Mouse (Mus musculus) MEL (cell line): ENCODE measurements around the gene AU040320. TPM values are rescaled to one million over a fixed set of nuclear protein-coding genes. Genes with fewer than 3 reads are reported as not detected.

Experiments
- DNase-seq: peaks from one replicate; pipeline ENCODE4 v3.0.0; 2011; ENCODE audit warnings: low read depth, low spot score
- H3K27ac ChIP-seq: 2 replicates; pipeline ENCODE4 v1.5.1; 2012; ENCODE audit warnings: low read depth, mild to moderate bottlenecking, control low read depth, low read length, moderate library complexity; ENCODE audit not compliant: control insufficient read depth
- H3K27me3 ChIP-seq, 2 experiments: fragments of 150-350 bp in 1 of 2; sonication (generic) in 1 of 2; 2 replicates each; pipeline ENCODE4 v1.6.1; 2012; ENCODE audit warnings: low read length in 2 of 2, mild to moderate bottlenecking in 2 of 2, improper control_type of control experiment in 1 of 2, moderate library complexity in 1 of 2; ENCODE audit not compliant: insufficient read depth in 2 of 2, control insufficient read depth in 1 of 2
- H3K36me3 ChIP-seq, 2 experiments: 2 replicates each; pipeline ENCODE4 v1.6.1; 2012 to 2014; ENCODE audit warnings: low read length in 2 of 2, improper control_type of control experiment in 1 of 2, inconsistent platforms in 1 of 2, mild to moderate bottlenecking in 1 of 2; ENCODE audit not compliant: insufficient read depth in 2 of 2, control insufficient read depth in 1 of 2
- H3K4me1 ChIP-seq, 2 experiments: fragments of 150-350 bp in 1 of 2; sonication (generic) in 1 of 2; 2 replicates each; pipeline ENCODE4 v1.6.1; 2012; ENCODE audit warnings: low read length in 2 of 2, improper control_type of control experiment in 1 of 2, mild to moderate bottlenecking in 1 of 2; ENCODE audit not compliant: insufficient read depth in 2 of 2, control insufficient read depth in 1 of 2
- H3K4me3 ChIP-seq, 2 experiments: fragments of 150-350 bp in 1 of 2; sonication (generic) in 1 of 2; 2 replicates each; pipeline ENCODE4 v1.5.1; 2012; ENCODE audit warnings: low read depth in 2 of 2, low read length in 2 of 2, mild to moderate bottlenecking in 2 of 2, moderate library complexity in 2 of 2, control low read depth in 1 of 2, improper control_type of control experiment in 1 of 2; ENCODE audit not compliant: control insufficient read depth in 1 of 2, insufficient read depth in 1 of 2
- H3K79me2 ChIP-seq: 2 replicates; pipeline ENCODE4 v1.6.1; 2012; ENCODE audit warnings: mild to moderate bottlenecking, low read length, moderate library complexity; ENCODE audit not compliant: control insufficient read depth, poor library complexity, insufficient read depth
- H3K9ac ChIP-seq: 2 replicates; pipeline ENCODE4 v1.6.1; 2012; ENCODE audit warnings: low read depth, mild to moderate bottlenecking, control low read depth, low read length, moderate library complexity; ENCODE audit not compliant: control insufficient read depth, poor library complexity, severe bottlenecking
- H3K9me3 ChIP-seq: fragments of 150-350 bp; sonication (generic); replicated peaks from 2 replicates; pipeline ENCODE4 v1.6.1; 2012; ENCODE audit warnings: mild to moderate bottlenecking, low read length, improper control_type of control experiment, moderate library complexity; ENCODE audit not compliant: insufficient read depth
- BHLHE40 ChIP-seq: IDR thresholded peaks from 2 replicates; pipeline ENCODE4 v1.6.1; 2012; ENCODE audit warnings: low read depth, mild to moderate bottlenecking, inconsistent platforms, low read length, improper control_type of control experiment, borderline replicate concordance
- CHD2 ChIP-seq: IDR thresholded peaks from 2 replicates; pipeline ENCODE4 v1.6.1; 2011; ENCODE audit warnings: low read length, improper control_type of control experiment
- CTCF ChIP-seq, 3 experiments: IDR thresholded peaks in 2 of 3; conservative IDR thresholded peaks in 1 of 3; 2 replicates each; pipeline ENCODE4 v1.5.1; 2011 to 2012; ENCODE audit warnings: low read length in 3 of 3, low read depth in 2 of 3, mild to moderate bottlenecking in 2 of 3, improper control_type of control experiment in 1 of 3, inconsistent platforms in 1 of 3, mixed read lengths in 1 of 3, moderate library complexity in 1 of 3; ENCODE audit not compliant: control insufficient read depth in 1 of 3, insufficient read depth in 1 of 3, poor library complexity in 1 of 3, severe bottlenecking in 1 of 3
- E2F4 ChIP-seq: IDR thresholded peaks from 2 replicates; pipeline ENCODE4 v1.6.1; 2011; ENCODE audit warnings: low read depth, low read length, improper control_type of control experiment, borderline replicate concordance
- ELF1 ChIP-seq: IDR thresholded peaks from 2 replicates; pipeline ENCODE4 v1.6.1; 2014; ENCODE audit warnings: low read depth, mild to moderate bottlenecking, inconsistent platforms, low read length, improper control_type of control experiment, moderate library complexity
- ETS1 ChIP-seq: IDR thresholded peaks from 2 replicates; pipeline ENCODE4 v1.6.1; 2012; ENCODE audit warnings: low read depth, mild to moderate bottlenecking, inconsistent platforms, low read length, improper control_type of control experiment, moderate library complexity
- GABPA ChIP-seq: IDR thresholded peaks from 2 replicates; pipeline ENCODE4 v1.6.1; 2012; ENCODE audit warnings: low read depth, mild to moderate bottlenecking, inconsistent platforms, low read length, improper control_type of control experiment, moderate library complexity
- HCFC1 ChIP-seq: IDR thresholded peaks from 2 replicates; pipeline ENCODE4 v1.6.1; 2012; ENCODE audit warnings: low read depth, mild to moderate bottlenecking, inconsistent platforms, low read length, improper control_type of control experiment, moderate library complexity
- JUND ChIP-seq: IDR thresholded peaks from 2 replicates; pipeline ENCODE4 v1.6.1; 2011; ENCODE audit warnings: low read depth, mild to moderate bottlenecking, improper control_type of control experiment, low read length
- KAT2A ChIP-seq: conservative IDR thresholded peaks from 2 replicates; pipeline ENCODE4 v1.6.1; 2012; ENCODE audit warnings: low read depth, low read length, improper control_type of control experiment, inconsistent platforms
- MAFK ChIP-seq: IDR thresholded peaks from 2 replicates; pipeline ENCODE4 v1.6.1; 2011; ENCODE audit warnings: low read depth, mild to moderate bottlenecking, low read length, improper control_type of control experiment, borderline replicate concordance
- MAZ ChIP-seq: IDR thresholded peaks from 2 replicates; pipeline ENCODE4 v1.6.1; 2012; ENCODE audit warnings: low read depth, mild to moderate bottlenecking, inconsistent platforms, low read length, improper control_type of control experiment
- MEF2A ChIP-seq: IDR thresholded peaks from 2 replicates; pipeline ENCODE4 v1.6.1; 2014; ENCODE audit warnings: low read depth, mild to moderate bottlenecking, inconsistent platforms, low read length, improper control_type of control experiment; ENCODE audit not compliant: poor library complexity, insufficient replicate concordance, severe bottlenecking; ENCODE audit errors: extremely low read depth
- MXI1 ChIP-seq: IDR thresholded peaks from 2 replicates; pipeline ENCODE4 v1.6.1; 2011; ENCODE audit warnings: mild to moderate bottlenecking, low read depth, low read length, improper control_type of control experiment
- MYB ChIP-seq: IDR thresholded peaks from 2 replicates; pipeline ENCODE4 v1.6.1; 2011; ENCODE audit warnings: mild to moderate bottlenecking, low read depth, low read length, improper control_type of control experiment
- NELFE ChIP-seq: IDR thresholded peaks from 2 replicates; pipeline ENCODE4 v1.6.1; 2011; ENCODE audit warnings: low read depth, low read length, improper control_type of control experiment
- NRF1 ChIP-seq: IDR thresholded peaks from 2 replicates; pipeline ENCODE4 v1.6.1; 2014; ENCODE audit warnings: low read depth, mild to moderate bottlenecking, inconsistent platforms, low read length, improper control_type of control experiment, moderate library complexity; ENCODE audit not compliant: poor library complexity, insufficient read depth, severe bottlenecking
- POLR2A ChIP-seq, 2 experiments: IDR thresholded peaks; 2 replicates each; pipeline ENCODE4 v1.6.1; 2011 to 2012; ENCODE audit warnings: low read length in 2 of 2, mild to moderate bottlenecking in 2 of 2, control low read depth in 1 of 2, improper control_type of control experiment in 1 of 2, low read depth in 1 of 2, moderate library complexity in 1 of 2; ENCODE audit not compliant: control insufficient read depth in 1 of 2, insufficient read depth in 1 of 2, poor library complexity in 1 of 2
- POLR2AphosphoS2 ChIP-seq: IDR thresholded peaks from 2 replicates; pipeline ENCODE4 v1.6.1; 2011; ENCODE audit warnings: low read length, improper control_type of control experiment
- SIN3A ChIP-seq: IDR thresholded peaks from 2 replicates; pipeline ENCODE4 v1.6.1; 2012; ENCODE audit warnings: low read length, improper control_type of control experiment, inconsistent platforms
- TAL1 ChIP-seq: IDR thresholded peaks from 2 replicates; pipeline ENCODE4 v1.6.1; 2012; ENCODE audit warnings: mild to moderate bottlenecking, inconsistent platforms, low read length, moderate library complexity, mixed read lengths
- UBTF ChIP-seq: IDR thresholded peaks from 2 replicates; pipeline ENCODE4 v1.6.1; 2012; ENCODE audit warnings: low read depth, mild to moderate bottlenecking, inconsistent platforms, low read length, improper control_type of control experiment, moderate library complexity, borderline replicate concordance; ENCODE audit not compliant: insufficient read depth
- ZC3H11A ChIP-seq: IDR thresholded peaks from 2 replicates; pipeline ENCODE4 v1.6.1; 2012; ENCODE audit warnings: low read depth, mild to moderate bottlenecking, inconsistent platforms, low read length, improper control_type of control experiment
- ZNF384 ChIP-seq: IDR thresholded peaks from 2 replicates; pipeline ENCODE4 v1.6.1; 2012; ENCODE audit warnings: low read depth, mild to moderate bottlenecking, inconsistent platforms, low read length, improper control_type of control experiment
- polyA plus RNA-seq, 2 experiments: library from polyadenylated mRNA; stranded (reverse) in 1 of 2; unstranded in 1 of 2; fragments of >175 nt in 1 of 2; fragments of >200 nt in 1 of 2; gene quantifications; 2 replicates each; pipeline versions ENCODE4 v1.2.1 to v1.2.4; 2012; ENCODE audit warnings: low replicate concordance in 2 of 2, low read depth in 1 of 2; ENCODE audit not compliant: insufficient read length in 2 of 2, insufficient read depth in 1 of 2, missing spikeins in 1 of 2
- total RNA-seq: library from RNA; depleted of rRNA; stranded (reverse); fragments of 300-350 nt; gene quantifications from 2 replicates; pipeline ENCODE4 v1.2.3, GENCODE M21; 2012

AU040320 gene
- total and polyA plus RNA-seq, 3 experiments: 10.2 to 17.1 TPM; not detected in 1

GRCm38 (mm10) chr4:126735382-126736000 lies 17.9 kb upstream of the AU040320 start:
- H3K27me3 ChIP-seq: no peaks in the 10 kb centered on the region
- H3K36me3 ChIP-seq: no peaks in the 10 kb centered on the region
- no peak overlapping the region for H3K4me3 ChIP-seq
- no peak overlapping the region for H3K9ac ChIP-seq
- no peak for DNase-seq
- H3K79me2 ChIP-seq: no peaks in the 10 kb centered on the region
- H3K4me1 ChIP-seq: no peaks in the 10 kb centered on the region
- H3K9me3 ChIP-seq: no peaks in the 10 kb centered on the region
- no peak overlapping the region for H3K27ac ChIP-seq
- TF ChIP-seq CHD2 (no peak), BHLHE40 (no peak)
- TF ChIP-seq, all 39 proteins: peak for 0

GRCm38 (mm10) chr4:126736001-126736414 lies 17.3 kb upstream of the AU040320 start, which contains the start of gene Tfap2e:
TSS of gene Tfap2e (minus strand) at chr4:126736240.
- no peaks in the 10 kb centered on the region for H3K9me3 ChIP-seq
- H3K27me3 ChIP-seq: no peaks in the 10 kb centered on the region
- H3K79me2 ChIP-seq: no peaks in the 10 kb centered on the region
- H3K9ac ChIP-seq: no peak within 1 kb of the TSS
- DNase-seq: no peak
- H3K4me3 ChIP-seq: no peak within 1 kb of the TSS
- H3K36me3 ChIP-seq: peaks cover 0 to 2% of the 10 kb centered on the region in 2 experiments; a peak in 2 of 4 replicates
- TF ChIP-seq MAZ (no peak), ZC3H11A (no peak), HCFC1 (no peak), CTCF (IDR thresholded peaks at IDR 0.05 in 2 of 3, conservative IDR thresholded peaks at IDR 0.05 in 1 of 3; ENCODE audit: control insufficient read depth in 1 of 3, insufficient read depth in 1 of 3, low read depth in 2 of 3, low read length in 3 of 3, poor library complexity in 1 of 3, severe bottlenecking in 1 of 3) (no peak)
- H3K4me1 ChIP-seq: no peaks in the 10 kb centered on the region; a peak in 1 of 4 replicates
- no peak within 1 kb of the TSS for H3K27ac ChIP-seq

GRCm38 (mm10) chr4:126739966-126740676 lies 13.2 kb upstream of the AU040320 start:
- Histone ChIP-seq H3K27ac (no peak overlapping the region), H3K27me3 (no peaks in the 10 kb centered on the region)
- TF ChIP-seq JUND (no peak), CHD2 (no peak), UBTF (no peak), NRF1 (no peak), ETS1 (no peak), MEF2A (no peak), TAL1 (no peak), MYB (no peak), MXI1 (no peak), ZNF384 (no peak), SIN3A (no peak), ELF1 (no peak), POLR2AphosphoS2 (no peak), MAFK (no peak), HCFC1 (no peak), E2F4 (no peak), NELFE (no peak), GABPA (no peak), POLR2A (IDR thresholded peaks at IDR 0.05; ENCODE audit: control insufficient read depth in 1 of 2, insufficient read depth in 1 of 2, low read depth in 1 of 2, low read length in 2 of 2, poor library complexity in 1 of 2) (no peak), KAT2A (no peak), MAZ (no peak)

More at GRCm38 (mm10) chr4:126739966-126740676, 13.2 kb upstream of the AU040320 start:
- peak; percentile 61 for DNase-seq
- peaks cover 0 to 2% of the 10 kb centered on the region in 2 experiments; a peak in 3 of 4 replicates for H3K36me3 ChIP-seq
- no peaks in the 10 kb centered on the region for H3K79me2 ChIP-seq
- H3K4me3 ChIP-seq: no peak overlapping the region
- H3K4me1 ChIP-seq: peaks cover 0 to 2% of the 10 kb centered on the region in 2 experiments; a peak in 2 of 4 replicates
- H3K9ac ChIP-seq: no peak overlapping the region
- H3K9me3 ChIP-seq: no peaks in the 10 kb centered on the region
